Mouse (Mus musculus) right cerebral cortex, postnatal 36 days (tissue): ENCODE data around the gene Dhx40.
A peak's percentile ranks its signal among the peaks of the same experiment; 100 is the strongest.
"Not testable (repeated sequence)": the region's sequence is repeated elsewhere in the genome, so short reads cannot be mapped to it uniquely, and the experiment has no call there.

Experiments
- DNase-seq, 2 experiments: peaks; one replicate each; pipeline ENCODE4 v3.0.0; 2022; ENCODE audit warnings: low spot score in 2 of 2, mixed read lengths in 1 of 2

Dhx40 gene

DNA sequence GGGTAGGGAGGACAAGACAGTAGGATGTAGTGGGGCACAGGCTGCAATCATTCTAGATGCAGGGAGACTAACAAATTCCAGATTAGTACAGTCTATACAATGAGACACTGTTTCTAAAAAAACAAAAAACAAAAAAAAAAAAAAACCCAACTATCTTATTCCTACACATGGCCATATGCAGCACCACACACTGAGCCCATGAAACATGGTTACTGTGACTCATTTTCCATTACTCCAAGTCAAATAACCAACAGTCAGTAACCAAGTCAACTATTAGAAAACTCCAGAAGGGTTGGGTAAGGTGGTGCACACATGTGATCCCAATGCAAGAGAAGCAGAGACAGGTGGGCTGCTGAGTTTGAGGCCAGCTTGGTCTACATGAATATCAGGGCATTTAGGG lies 55.1 kb downstream of the Dhx40 start:
- no peak for DNase-seq

- DNase-seq, result no peak
These were observed 56.5 kb downstream of the Dhx40 start for GRCm38 (mm10) chr11:86751010-86751409.

DNA sequence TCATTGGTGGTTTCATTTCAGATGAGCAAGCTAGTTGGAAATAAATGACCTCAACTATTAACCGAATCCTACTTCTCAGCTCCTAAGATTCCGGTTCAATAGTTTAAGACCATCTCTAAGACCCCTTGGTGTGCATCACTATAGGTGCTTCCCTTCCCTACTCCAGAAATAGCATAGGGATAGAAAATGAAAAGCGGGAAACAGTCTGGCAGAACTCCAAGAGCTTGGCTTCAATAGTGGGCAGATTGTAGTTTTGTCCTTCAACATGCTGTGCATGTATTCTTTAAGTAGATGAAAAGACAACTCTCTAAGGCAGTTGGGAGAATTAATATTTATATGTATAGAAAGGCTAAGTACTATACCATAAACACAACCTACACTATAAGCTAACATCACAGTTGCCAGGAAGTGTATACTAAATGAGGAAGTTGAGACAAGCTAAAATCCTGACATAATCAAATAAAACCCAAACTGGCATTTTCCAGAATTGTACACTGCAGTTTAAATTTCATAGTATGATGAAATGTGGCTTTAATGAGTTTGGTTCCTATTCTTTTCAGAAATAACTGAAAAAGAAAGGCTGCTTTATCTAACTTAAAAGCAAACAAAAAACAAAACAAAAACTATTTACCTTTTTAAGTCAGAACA lies 57.6 kb downstream of the Dhx40 start:
- no peak for DNase-seq

DNA sequence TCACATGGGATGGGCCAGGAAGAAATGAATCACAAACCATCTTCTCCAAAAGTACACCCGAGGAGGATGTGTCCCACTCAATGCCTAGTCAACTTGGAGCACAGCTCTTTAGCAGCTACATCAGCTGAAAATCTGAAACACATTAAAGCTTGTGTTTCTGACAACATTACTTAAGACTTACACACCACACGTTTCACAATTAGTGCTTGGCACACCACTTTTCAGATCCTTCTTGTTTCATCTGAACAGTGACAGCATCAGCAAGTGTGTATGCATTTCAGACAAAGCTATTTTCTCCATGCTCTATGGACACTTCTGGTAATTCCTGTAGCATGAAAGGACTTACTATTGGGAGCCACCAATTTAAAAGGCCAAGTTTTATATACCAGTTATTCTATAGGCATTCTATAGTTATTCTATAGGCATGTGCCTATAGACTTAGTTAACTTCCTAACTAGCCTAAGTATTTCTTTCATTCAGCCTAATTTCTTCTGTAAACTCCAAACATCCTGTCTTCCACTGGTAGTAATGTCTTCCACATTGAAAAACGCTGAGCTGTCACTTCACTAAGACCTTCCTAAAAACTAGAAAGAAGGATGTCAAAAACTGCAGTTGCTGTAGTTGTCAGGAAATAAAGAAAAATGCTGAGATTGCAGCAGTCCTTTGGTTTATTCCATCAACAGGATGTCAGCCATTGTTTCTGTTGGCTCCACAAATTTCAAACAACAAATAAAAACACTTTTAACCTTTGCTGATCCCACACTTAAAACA lies 61.7 kb downstream of the Dhx40 start:
- no peak for DNase-seq

DNA sequence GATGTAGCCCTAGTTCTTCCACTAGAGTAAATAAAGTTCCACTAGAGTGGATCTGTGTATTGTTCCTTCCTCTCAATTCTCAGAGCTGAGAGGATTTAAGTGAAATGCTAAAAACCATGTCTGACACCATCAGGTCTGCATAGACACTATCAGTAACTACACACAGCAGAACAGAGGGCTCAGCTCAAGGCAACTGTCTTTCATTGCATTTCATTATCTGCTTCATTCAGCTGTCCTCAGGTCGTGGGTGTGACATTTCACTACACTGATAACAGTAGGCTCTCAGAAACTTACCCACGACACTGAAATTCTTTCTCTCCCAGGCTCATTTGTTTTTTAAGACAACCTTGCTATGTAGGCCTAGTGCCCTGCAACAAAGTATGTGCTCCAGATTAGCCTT lies 64.9 kb downstream of the Dhx40 start:
- no peak for DNase-seq

- no peak for DNase-seq
These were observed 66.0 kb downstream of the Dhx40 start for GRCm38 (mm10) chr11:86741505-86741904.

DNA sequence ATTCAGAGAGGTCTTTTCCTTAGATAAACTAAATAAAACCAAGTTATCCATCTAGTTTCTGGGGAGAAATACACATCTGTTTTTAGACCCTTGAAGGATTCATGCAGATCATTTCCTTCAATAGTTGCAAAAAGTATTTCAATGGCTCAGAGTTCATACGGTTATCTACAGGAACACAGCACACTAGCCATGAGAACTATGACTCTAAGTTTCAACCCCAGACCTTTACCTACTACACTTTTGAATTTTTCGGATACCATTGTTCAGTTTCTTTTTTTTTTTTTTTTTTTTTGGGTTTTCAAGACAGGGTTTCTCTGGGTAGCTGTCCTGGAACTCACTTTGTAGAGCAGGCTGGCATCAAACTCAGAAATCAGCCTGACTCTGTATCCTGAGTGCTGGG lies 68.1 kb downstream of the Dhx40 start:
- DNase-seq, result no peak

DNA sequence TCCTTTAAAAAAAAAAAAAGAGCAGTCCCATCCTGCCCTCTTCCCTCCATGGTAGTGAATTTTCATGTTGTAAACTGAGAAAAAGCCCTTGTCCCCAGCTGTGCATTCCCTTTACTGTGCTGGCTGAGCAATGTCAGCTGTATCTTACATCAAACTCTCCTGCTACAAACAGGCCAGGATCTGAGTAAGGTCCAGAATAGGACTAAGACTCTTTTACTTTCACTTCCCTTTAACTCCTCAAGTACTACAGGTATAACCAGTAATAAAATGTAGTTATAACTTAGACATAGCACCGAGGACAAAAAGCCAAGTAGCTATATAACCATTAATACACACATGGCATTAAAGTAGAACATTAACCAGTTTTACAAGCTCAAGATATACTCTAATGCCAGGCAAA lies 68.6 kb downstream of the Dhx40 start:
- no peak for DNase-seq

DNA sequence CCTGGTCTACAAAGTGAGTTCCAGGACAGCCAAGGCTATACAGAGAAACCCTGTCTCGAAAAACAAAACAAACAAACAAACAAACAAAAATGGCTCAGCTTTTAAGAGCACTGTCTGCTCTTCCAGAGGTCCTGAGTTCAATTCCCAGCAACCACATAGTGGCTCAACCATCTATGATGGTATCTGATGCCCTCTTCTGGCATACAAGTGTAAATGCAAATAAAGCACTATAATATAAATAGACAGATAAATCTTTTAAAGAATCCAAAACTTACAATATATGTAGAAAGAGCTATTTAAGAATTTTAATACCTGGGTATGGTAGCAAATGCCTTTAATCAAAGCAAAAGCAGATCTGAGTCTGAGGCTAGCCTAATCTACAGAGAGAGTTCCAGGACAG lies 69.2 kb downstream of the Dhx40 start:
- not testable (repeated sequence) for DNase-seq

- no peak for DNase-seq
These were observed 70.1 kb downstream of the Dhx40 start for GRCm38 (mm10) chr11:86737301-86738000.

- no peak for DNase-seq
These were observed 72.6 kb downstream of the Dhx40 start for GRCm38 (mm10) chr11:86734993-86735392.

DNA sequence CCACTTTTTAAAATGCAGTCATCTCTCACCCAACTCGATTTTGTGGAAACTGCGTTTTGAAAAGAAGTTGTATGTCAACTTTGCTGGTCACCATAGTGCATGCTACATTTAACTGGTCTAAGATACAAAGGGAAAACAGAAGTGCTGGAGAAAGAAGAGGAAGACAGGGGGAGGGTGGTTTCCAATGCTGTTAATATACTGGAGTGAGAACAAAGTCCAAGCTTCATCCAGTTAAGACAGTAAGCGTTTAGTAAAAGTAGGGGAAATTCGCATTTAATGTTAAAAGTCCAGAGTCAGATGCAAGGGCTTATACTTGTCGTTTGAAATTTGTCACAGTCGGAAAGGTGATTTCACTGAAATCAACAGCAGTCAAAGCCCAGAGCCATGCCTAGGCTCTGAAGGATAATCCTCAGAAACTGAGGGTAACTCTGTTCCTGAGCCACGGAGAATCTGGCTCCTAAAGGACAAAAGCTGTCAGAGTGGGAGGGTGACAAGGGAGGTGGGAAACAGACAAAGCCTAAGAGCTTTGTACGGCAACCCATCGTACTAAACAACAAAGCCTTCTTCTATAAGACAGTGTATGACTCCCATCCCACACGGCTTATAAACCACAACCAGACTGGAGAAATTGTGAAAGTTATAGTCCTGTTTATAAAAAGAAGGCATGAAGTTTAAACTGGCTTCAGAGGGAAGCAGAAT lies 73.2 kb downstream of the Dhx40 start:
- no peak for DNase-seq

- peak in 1 of 2 experiments; percentile 20 for DNase-seq
These were observed 76.1 kb downstream of the Dhx40 start for GRCm38 (mm10) chr11:86731443-86731842.

- no peak for DNase-seq
These were observed 81.9 kb downstream of the Dhx40 start for GRCm38 (mm10) chr11:86725607-86726006.

DNA sequence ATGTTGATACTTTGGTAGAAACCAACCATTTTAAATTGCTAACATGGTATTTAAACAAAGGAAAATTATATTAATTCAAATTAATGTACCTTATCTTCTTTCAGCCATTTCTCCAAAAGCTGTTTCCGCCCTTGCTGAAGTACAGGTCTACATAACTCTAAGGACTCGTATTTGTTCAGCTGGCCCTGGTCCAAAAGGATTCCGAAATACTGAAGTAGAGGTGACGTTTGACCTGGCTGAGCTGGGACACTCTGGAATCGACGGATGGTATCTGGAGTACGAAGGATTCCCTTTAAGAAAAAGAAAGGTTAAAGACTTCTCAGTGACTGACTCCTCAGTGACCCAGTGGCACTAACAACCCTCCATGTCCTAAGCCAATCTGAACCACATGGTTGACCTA lies 82.6 kb downstream of the Dhx40 start:
- no peak for DNase-seq

- no peak for DNase-seq
These were observed 83.5 kb downstream of the Dhx40 start for GRCm38 (mm10) chr11:86724004-86724403.

- no peak for DNase-seq
These were observed 88.2 kb downstream of the Dhx40 start for GRCm38 (mm10) chr11:86719390-86719789.
